Mouse (Mus musculus) layer of hippocampus, postnatal 36 days (tissue): Measurements from ENCODE around the gene Pde4d. TPM values are rescaled to one million over a fixed set of nuclear protein-coding genes. Genes with fewer than 3 reads are reported as not detected.

Source experiments
- DNase-seq, 2 experiments: peaks; one replicate each; pipeline ENCODE4 v3.0.0; 2022
- total RNA-seq, 2 experiments: library from RNA; stranded (reverse); gene quantifications; 2 replicates each; pipeline ENCODE4 v1.2.3; 2021

Pde4d gene
- total RNA-seq, 2 experiments from 2014 or later = 69.7 to 69.8 TPM

GRCm38 (mm10) chr13:109714581-109714980 lies 1264.8 kb downstream of the Pde4d start:
- no peak for DNase-seq

DNA sequence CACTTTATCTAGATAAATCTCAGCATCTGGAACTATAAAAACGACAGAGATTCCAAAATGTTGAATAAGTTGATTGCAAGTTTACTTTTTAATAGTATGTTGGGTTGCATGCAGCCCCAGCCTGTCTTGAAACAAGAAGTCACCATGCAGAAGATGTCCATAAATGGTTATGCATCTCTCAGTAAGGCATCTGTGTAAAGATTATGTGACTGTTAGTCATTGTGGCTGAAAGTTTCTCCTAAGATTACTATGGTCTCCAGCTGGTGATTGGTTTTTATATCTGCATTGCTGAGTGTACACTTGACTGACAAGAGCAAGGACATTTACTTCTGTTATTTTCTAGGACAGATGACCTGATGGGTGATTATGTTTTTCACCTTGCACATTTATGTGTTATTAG lies 1265.6 kb downstream of the Pde4d start:
- no peak for DNase-seq

DNA sequence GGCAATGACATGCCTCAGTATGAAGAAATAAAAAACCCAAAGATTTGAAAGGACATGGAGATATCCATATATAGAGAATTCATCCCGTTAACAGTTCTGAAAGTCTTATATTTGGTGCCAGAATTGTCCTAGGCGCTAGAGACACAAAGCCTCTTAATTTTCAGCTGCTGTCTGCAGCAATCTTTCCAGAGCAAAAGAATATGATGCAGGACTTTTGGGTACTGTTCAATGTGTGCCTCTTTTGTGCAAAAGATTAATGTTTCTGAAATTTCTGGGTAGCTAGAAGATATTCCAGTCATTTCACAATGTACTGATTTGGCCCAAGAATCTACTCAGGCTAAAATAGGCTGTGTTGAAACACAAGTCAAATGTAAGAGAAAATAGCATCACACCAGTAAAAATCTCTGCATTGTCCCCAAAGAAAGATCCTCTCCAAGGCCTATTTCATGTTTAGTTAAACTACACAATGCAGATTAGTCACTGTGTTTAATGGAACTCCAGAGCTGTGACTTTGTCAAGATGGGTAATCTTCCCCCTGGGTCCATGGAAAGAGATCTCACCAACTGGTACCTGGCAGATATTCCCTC lies 1270.5 kb downstream of the Pde4d start:
- no peak for DNase-seq

DNA sequence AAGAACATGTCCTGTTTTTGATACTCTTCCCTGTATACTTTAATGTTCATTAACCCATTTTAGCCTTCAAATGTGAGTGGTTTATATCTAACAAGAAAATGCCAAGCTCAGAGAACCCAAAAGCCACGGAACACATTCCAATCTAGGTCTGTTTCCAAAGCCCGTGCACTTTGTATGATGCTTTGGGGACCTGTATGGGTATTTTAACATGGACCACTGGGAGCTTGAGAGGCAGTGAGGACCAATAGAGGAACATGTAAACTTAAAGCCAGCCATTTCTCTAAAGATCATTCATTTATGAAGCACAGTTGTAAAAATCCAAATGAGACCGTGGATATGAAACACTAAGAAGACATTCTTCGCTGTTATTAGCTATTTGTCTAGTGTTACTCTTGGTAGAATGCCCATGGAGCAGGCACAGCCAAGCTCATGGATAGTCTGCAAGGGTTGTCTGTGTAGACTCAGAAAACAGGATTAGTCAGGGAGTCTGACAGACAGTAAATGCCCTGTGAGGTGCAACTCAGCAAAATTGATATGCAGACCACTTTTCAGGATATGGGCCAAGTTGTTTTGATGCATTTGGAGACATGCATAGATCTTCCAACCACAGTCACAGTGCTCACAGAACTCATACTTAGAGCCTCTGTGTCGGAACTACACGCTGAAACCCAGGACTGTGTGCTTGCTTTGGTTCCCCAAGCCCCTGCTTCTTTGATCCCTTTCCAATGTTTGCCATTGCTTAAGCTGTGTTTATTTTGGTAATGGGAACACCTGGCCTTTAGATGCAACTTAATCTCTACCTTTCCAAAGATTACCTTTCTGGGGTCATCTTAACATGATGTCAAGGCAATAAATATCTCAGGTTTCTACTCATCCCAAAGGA lies 1272.7 kb downstream of the Pde4d start:
- no peak for DNase-seq

DNA sequence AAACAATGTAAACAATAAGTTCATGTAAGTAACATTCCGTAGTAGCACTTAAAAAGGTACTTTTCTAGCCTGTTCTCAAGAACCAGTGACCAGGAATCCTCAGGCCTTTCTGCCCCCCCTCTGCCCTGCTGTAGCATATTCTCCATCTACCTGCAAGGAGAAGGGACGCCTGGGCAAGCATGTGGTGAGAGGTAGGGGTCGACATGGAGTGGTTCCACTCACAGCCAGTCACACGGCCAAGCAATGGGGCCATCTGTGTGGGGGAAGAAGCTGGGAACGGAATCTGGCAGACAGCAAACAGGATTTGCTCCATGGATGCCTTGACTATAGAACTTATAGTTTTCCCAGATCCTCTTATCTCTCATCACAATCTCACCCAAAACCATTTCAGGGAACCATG lies 1277.6 kb downstream of the Pde4d start:
- no peak for DNase-seq

DNA sequence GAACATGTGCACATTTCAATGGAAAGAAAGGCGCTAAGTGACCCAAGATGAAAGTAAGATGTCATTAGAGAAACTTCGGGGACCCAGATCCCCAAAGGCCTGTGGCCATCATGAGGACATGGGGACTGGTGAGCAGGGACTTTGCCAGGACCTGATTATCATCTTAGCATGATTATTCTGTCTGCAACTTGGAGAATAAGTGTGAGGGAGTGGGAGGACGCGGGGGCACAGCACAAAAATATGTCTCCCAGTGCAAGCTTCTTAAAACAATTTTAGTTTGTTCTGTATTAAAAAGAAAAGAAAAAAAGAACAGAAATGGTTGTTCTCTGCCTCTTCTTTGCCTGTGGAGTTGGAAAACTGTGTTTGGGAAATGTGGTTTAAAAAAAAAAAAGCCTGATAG lies 1279.9 kb downstream of the Pde4d start:
- DNase-seq = no peak

DNA sequence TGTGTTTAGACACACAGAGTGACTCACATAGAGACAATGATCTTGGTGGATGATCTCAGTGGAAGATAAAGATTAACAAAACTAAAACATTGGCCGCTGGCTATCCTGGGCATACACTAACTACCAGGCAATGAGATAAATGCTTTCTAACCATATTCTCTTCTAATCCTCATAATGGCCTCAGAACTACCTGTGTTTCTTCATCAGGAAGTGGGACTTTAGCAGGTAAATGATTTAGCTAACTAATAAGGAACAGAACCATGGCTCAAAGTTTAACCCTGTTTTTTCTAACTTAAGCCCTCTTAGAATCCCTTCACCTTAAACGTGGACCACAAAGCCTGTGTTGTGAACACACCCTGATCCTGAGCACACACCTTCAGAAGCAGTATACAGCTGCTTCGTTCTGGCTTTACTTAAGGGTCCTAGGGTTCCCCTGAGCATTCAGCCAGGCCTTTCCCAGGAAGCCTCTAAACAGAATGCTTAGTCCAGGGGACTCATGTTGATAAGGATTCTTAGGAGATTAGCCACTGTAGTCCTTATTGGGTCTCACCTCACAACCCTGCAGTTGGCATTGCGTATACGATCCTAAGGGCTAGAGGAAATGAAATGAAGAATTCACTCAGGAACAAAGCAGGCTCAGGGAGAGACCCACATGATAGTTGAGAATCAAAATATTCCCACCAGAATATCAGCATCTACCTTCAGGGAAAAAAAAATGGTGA lies 1283.1 kb downstream of the Pde4d start:
- no peak for DNase-seq

DNA sequence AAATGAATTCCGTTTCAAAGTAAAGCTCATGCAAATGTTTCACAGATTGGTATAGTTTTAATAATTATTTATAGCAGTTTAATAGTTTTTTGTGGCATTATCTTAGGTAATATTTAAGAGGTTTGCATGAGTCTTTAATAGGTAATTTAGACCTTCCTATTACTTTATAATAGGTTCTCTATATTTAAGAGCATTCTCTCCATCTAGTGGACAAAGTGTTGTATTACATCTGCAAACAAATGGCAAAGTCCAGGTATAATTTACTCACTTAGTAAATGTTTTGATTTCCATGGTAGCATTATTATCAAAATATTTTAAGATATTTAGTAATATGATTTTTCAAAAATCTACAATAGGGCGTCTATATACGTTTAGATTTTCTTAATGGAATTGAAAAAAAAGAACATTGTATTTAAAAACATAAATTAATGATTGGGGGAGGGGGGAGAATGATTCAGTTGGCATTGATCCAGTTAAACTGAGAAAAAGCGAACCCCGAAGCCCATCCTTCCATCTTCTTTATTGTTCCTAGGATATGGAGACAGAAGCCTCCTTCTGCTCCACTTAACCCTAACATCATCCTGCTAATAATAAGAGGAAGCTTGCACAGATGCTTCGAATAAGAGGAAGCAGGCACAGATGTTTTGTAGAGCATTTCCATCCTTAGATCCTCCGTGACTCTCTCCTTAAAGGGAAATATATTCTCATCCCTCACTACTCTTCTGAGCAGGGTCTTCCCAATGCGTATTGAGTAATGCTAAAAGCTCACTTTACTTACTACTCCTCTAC lies 1286.7 kb downstream of the Pde4d start:
- no peak for DNase-seq

DNA sequence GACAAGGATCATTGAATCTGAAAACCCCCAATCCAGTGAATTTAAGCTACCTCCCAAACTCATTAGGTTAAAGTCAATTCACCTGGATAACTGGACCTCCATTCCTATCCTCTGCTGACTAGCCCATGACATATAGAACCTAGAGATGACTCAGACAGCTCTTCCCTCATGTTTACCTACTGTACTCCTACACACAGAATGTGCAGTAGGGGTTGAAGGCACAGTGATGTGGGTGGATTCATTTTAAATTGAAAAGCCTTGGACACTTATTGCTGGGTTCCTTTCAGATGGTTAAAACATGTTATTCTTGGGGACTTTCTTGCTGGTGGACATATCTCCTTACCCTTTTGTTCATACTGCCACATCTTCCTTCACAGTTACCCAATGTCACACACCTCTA lies 1296.7 kb downstream of the Pde4d start:
- no peak for DNase-seq

- no peak for DNase-seq
Measured at GRCm38 (mm10) chr13:109752236-109752863, 1302.6 kb downstream of the Pde4d start.

DNA sequence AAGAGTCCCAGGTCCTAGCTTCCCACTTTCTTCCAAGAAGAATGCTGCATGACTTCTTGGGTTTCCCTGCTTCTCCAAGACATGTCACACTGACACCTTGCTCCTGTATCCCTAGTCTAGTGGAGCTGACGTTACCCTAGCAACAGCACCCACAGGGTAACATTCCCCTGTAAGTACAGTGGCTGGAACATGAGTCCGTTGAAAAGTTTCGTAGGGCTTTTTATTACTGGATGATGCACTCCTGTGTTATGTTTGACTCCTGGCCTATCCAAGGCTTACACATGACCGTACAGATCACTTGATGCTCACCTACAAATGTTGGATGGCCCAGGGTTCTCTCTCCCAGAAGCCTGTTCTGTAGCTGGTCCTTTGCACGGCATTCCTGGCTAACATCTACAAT lies 1307.1 kb downstream of the Pde4d start:
- no peak for DNase-seq

DNA sequence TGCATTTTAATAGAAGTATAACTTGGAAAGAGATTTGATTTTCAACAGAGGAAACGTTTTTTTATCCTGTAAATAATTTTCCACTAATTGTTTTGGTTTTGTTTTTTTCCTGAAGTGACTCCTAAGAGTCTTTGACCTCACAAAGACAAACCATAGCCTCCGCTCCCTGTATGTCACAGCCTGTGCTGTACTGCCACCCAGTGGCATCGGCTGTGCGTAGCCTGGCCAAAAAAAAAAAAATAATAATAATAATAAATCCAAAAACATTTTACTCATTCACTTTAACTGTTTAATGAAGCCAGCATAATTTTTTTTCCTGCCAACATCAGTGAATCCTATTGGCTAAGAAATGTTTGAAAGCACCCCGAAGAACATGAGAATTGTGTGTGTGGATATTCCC lies 1309.5 kb downstream of the Pde4d start:
- DNase-seq = no peak

DNA sequence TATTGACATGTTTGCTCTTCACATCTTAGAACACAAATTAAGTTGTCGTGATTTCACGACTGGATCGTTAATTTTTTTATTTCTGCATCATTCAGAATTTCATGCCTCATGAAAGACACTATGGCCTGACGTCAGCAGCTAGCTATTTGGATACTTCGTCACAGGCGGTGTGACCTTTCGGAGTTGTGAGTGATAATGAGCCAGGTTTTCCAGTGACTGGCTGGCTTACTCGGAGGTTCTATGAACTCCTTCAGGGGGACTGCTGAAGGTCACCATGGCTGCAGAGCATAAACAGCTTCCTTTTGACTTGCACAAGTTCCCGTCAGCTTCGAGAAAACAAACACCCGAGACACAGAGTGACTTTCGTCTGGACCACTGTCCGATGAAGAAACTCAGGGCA lies 1311.3 kb downstream of the Pde4d start:
- no peak for DNase-seq

DNA sequence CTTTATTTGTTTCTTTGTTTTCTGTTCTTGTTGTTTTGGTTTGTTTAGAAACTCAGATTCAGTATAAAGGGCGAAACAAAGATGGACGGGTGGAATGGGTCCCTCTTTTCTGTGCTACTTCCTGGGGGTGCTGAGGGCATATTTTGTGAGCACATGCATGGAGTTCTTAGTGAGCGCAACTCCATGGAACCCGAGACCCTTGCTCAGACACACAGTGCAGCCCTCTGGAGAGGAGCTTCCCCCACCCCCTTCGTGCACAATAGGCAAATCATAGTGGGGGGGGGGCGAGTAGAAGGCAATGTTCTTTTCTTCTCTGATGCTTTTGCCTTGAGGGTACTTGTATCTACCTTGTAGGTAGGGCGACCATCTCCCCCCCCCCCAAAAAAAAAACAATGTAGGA lies 1325.0 kb downstream of the Pde4d start:
- no peak for DNase-seq

DNA sequence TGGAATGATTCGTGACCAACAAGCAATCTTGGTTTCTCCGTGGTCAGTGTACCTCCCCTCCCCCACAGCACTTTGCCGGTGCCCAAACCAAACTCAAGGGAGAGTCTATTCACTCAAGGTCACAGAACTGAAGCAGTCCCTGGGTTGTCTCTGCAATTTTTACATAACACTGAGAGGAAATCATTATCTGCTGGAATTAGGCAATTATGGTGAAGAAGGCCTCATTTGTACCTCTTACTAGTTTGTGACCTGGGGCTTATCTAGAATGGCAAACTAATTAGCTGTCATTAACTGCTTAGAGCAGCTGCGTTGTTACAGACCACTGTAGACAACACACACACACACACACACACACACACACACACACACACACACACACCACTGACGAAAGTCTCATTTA lies 1325.4 kb downstream of the Pde4d start:
- no peak for DNase-seq

DNA sequence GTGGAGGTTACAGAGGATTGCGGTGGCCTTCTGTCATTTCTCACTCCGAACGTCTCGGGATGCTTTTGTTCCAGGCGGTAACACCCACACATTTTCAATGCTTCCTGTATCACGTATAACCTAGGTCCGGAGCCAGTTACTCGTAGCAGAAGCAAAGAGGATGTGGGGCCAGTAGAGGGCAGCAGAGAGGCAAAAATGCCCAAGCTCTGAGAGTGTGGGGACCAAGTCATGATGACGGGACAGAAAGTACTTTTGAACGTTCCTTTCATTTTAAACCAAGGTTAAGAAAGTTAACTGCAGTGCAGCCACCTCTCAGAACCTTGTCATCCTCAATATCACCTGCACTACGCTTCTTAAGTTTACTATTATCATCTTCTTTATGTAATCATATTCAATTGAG lies 1326.4 kb downstream of the Pde4d start:
- DNase-seq = peak; percentile 83 to 90

DNA sequence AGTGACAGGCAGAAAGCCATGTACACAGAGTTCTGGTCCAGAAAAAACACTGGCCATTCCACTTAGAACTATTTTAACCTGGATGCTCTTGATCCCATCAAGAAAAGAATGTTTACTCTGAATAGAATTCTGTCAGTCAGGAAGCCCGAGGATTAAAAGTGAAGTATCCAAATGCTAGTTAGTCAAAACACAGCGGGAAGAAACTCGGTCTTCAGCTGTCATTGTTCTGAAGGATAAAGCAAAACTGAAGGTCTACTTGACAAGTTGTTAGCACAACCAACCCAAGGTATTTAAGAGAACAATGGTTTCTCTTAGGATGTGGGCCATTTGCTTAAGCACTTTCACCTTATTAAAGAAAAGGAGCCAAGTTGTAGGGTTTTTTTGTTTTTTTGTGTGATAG lies 1327.2 kb downstream of the Pde4d start:
- no peak for DNase-seq

- no peak for DNase-seq
Measured at GRCm38 (mm10) chr13:109777441-109777840, 1327.7 kb downstream of the Pde4d start.

- DNase-seq = no peak
Measured at GRCm38 (mm10) chr13:109778297-109778835, 1328.6 kb downstream of the Pde4d start.

- DNase-seq = no peak
Measured at GRCm38 (mm10) chr13:109781466-109781865, 1331.7 kb downstream of the Pde4d start.

GRCm38 (mm10) chr13:109788604-109789003 lies 1338.9 kb downstream of the Pde4d start:
- no peak for DNase-seq

DNA sequence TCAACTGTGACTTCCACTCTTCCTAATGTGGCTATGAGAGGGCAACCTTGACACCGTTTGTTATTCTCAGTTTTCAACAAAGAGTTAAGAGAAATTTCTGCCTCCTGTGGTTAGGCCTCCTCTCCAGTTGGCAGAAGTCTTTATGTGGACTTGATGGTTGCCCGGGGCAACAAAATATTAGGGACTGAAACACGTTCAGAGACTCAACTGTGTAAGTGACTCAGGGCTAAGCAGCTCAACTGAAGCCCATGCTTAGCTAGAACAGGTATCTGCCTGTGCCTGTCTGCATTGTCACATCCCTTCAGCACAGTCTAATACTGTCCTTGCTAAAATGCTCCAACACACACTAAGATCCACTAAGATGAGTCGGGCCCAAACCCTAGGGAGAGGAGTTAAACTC lies 1339.4 kb downstream of the Pde4d start:
- no peak for DNase-seq
